Mouse (Mus musculus): ENCODE results near the gene Prm3. TPM values are rescaled to one million over a fixed set of nuclear protein-coding genes. Genes with fewer than 3 reads are reported as not detected.
"Not testable (repeated sequence)": the region's sequence is repeated elsewhere in the genome, so short reads cannot be mapped to it uniquely, and the experiment has no call there.

Prm3 gene
- total RNA-seq, 2 experiments from 2014 or later, result not detected

- intact Hi-C loops (cut with DNase I), result no loop called here
- DNase-seq, result no peak
Measured at GRCm38 (mm10) chr16:10805789-10806527, 15.2 kb upstream of the Prm3 start, which contains the start of gene Prm1. Prm1 (minus strand) TSS chr16:10805839.

GRCm38 (mm10) chr16:10802420-10802819 lies 11.7 kb upstream of the Prm3 start:
- intact Hi-C loops (cut with DNase I); DNase-seq: not testable (repeated sequence)

- intact Hi-C loops (cut with DNase I), result no loop called here
- no peak for DNase-seq
Measured at GRCm38 (mm10) chr16:10796034-10796433, 5.3 kb upstream of the Prm3 start, which contains the start of gene Prm2. Prm2 (minus strand) TSS chr16:10796134.

GRCm38 (mm10) chr16:10788866-10789265 lies 1.8 kb downstream of the Prm3 start:
- DNase-seq, result no peak
- intact Hi-C loops (cut with DNase I), result loop anchor here (5.0 kb wide), 2 partner anchors 58 to 78 kb away; no protein-coding TSS in a partner anchor

GRCm38 (mm10) chr16:10788271-10788670 lies 2.4 kb downstream of the Prm3 start, which contains the start of gene Tnp2:
Tnp2 (minus strand) TSS chr16:10788660.
- DNase-seq, result no peak
- intact Hi-C loops (cut with DNase I), result loop anchor here (5.0 kb wide), 2 partner anchors 59 to 79 kb away; no protein-coding TSS in a partner anchor

GRCm38 (mm10) chr16:10787548-10788058 lies 3.1 kb downstream of the Prm3 start:
- DNase-seq, result no peak
- intact Hi-C loops (cut with DNase I), result loop anchor here (5.0 kb wide), 2 partner anchors 60 to 80 kb away; no protein-coding TSS in a partner anchor

- intact Hi-C loops (cut with DNase I), result loop anchor here (1.0 to 5.0 kb wide), 3 partner anchors 60 to 147 kb away; no protein-coding TSS in a partner anchor
- peak in 1 of 2 experiments; percentile 29 for DNase-seq
Measured at GRCm38 (mm10) chr16:10786782-10787547, 3.7 kb downstream of the Prm3 start.

- intact Hi-C loops (cut with DNase I), result loop anchor here (1.0 to 5.0 kb wide), 3 partner anchors 61 to 146 kb away; no protein-coding TSS in a partner anchor
Measured at GRCm38 (mm10) chr16:10786288-10786687, 4.4 kb downstream of the Prm3 start.

GRCm38 (mm10) chr16:10785371-10786231 lies 5.1 kb downstream of the Prm3 start, which contains the start of gene Socs1:
Socs1 (minus strand) TSS chr16:10785536.
- DNase-seq, result peak; percentile 87 to 88

More at GRCm38 (mm10) chr16:10786288-10786687, 4.4 kb downstream of the Prm3 start:
- peak; percentile 78 to 86 for DNase-seq

GRCm38 (mm10) chr16:10784793-10785370 lies 5.8 kb downstream of the Prm3 start:
- peak; percentile 95 to 98 for DNase-seq
- intact Hi-C loops (cut with DNase I), result loop anchor here (1.0 to 5.0 kb wide), 4 partner anchors 62 to 214 kb away; no protein-coding TSS in a partner anchor

More at GRCm38 (mm10) chr16:10785371-10786231, 5.1 kb downstream of the Prm3 start, which contains the start of gene Socs1:
- intact Hi-C loops (cut with DNase I), result loop anchor here (1.0 to 5.0 kb wide), 5 partner anchors 62 to 215 kb away; no protein-coding TSS in a partner anchor

- DNase-seq, result peak; percentile 48 to 61
- intact Hi-C loops (cut with DNase I), result loop anchor here (2.0 kb wide), 1 partner anchor 213 kb away; no protein-coding TSS in a partner anchor
Measured at GRCm38 (mm10) chr16:10783883-10784792, 6.6 kb downstream of the Prm3 start.

GRCm38 (mm10) chr16:10783451-10783850 lies 7.3 kb downstream of the Prm3 start:
- intact Hi-C loops (cut with DNase I), result no loop called here

GRCm38 (mm10) chr16:10783152-10783434 lies 7.6 kb downstream of the Prm3 start:
- no peak for DNase-seq
- intact Hi-C loops (cut with DNase I), result no loop called here

More at GRCm38 (mm10) chr16:10783451-10783850, 7.3 kb downstream of the Prm3 start:
- DNase-seq, result no peak

- no peak for DNase-seq
- intact Hi-C loops (cut with DNase I), result no loop called here
Measured at GRCm38 (mm10) chr16:10782377-10783151, 8.2 kb downstream of the Prm3 start.

- intact Hi-C loops (cut with DNase I), result no loop called here
- no peak for DNase-seq
Measured at GRCm38 (mm10) chr16:10781862-10782371, 8.8 kb downstream of the Prm3 start.

- intact Hi-C loops (cut with DNase I), result no loop called here
- DNase-seq, result no peak
Measured at GRCm38 (mm10) chr16:10780631-10781120, 10.0 kb downstream of the Prm3 start.
